Mouse (Mus musculus) gastrocnemius, postnatal 14 days (tissue): Measurements from ENCODE around the gene Olfr1253. TPM values are rescaled to one million over a fixed set of nuclear protein-coding genes. Genes with fewer than 3 reads are reported as not detected.

ENCODE experiments used
- DNase-seq: peaks from one replicate; pipeline ENCODE4 v3.0.0; 2021; ENCODE audit warnings: mixed read lengths
- intact Hi-C: fragments of 180-260 bp; cut with DNase I; formaldehyde crosslinking; loops from one replicate; pipeline ENCODE4 v1.15.1; 2025; ENCODE audit warnings: low total_unique reads
- long read RNA-seq, 2 experiments: library from polyadenylated mRNA; stranded (forward); transcript quantifications; one replicate each; pipeline ENCODE4 v2.0.0; 2021
- total RNA-seq, 2 experiments: library from RNA; stranded (reverse); gene quantifications; 2 replicates each; pipeline ENCODE4 v1.2.3; 2021

Olfr1253 gene
- total RNA-seq: not detected
- long read RNA-seq, experiment 1: 0 reads
- long read RNA-seq, experiment 2: 0 reads

- intact Hi-C loops: no loop called here
- no peak for DNase-seq
These were observed at the start of gene Olfr1253 for GRCm38 (mm10) chr2:89756990-89757389. Olfr1253 (minus strand) TSS chr2:89757090.

- intact Hi-C loops: no loop called here
- DNase-seq: no peak
These were observed 42.7 kb upstream of the Olfr1253 start for GRCm38 (mm10) chr2:89799583-89799982.

GRCm38 (mm10) chr2:89793519-89793918 is 36.6 kb upstream of the Olfr1253 start, which contains the start of gene Olfr1254:
Olfr1254 (minus strand) TSS chr2:89793619.
- intact Hi-C loops: no loop called here
- no peak for DNase-seq

GRCm38 (mm10) chr2:89724912-89725311 is 32.0 kb downstream of the Olfr1253 start, which contains the start of gene Olfr1252:
Olfr1252 (minus strand) TSS chr2:89725012.
- intact Hi-C loops: no loop called here
- DNase-seq: no peak

Other genes with a start within 250 kb of the Olfr1253 start
- not detected for gene Olfr1243, start 225.6 kb downstream of the Olfr1253 start, total RNA-seq
- gene Olfr1245, start 178.6 kb downstream of the Olfr1253 start, total RNA-seq: not detected
- gene Olfr1246, start 163.9 kb downstream of the Olfr1253 start, total RNA-seq: not detected
- gene Olfr1247, start 143.0 kb downstream of the Olfr1253 start, total RNA-seq: not detected
- not detected for gene Olfr1248, start 138.8 kb downstream of the Olfr1253 start, total RNA-seq
- not detected for gene Olfr1249, start 122.1 kb downstream of the Olfr1253 start, total RNA-seq
- not detected for gene Olfr1250, start 95.6 kb downstream of the Olfr1253 start, total RNA-seq
- not detected for gene Olfr1251, start 85.2 kb downstream of the Olfr1253 start, total RNA-seq
- not detected for gene Olfr1252, start 32.1 kb downstream of the Olfr1253 start, total RNA-seq
- not detected for gene Olfr1254, start 36.5 kb upstream of the Olfr1253 start, total RNA-seq
- not detected for gene Olfr1255, start 55.0 kb upstream of the Olfr1253 start, total RNA-seq
- not detected for gene Olfr1256, start 84.5 kb upstream of the Olfr1253 start, total RNA-seq
- gene Olfr48, start 91.1 kb upstream of the Olfr1253 start, total RNA-seq: not detected
- not detected for gene Olfr1257, start 121.3 kb upstream of the Olfr1253 start, total RNA-seq
- gene Olfr1258, start 170.2 kb upstream of the Olfr1253 start, total RNA-seq: not detected
- not detected for gene Olfr1259, start 191.6 kb upstream of the Olfr1253 start, total RNA-seq
- not detected for gene Olfr1260, start 217.2 kb upstream of the Olfr1253 start, total RNA-seq
- not detected for gene Olfr1261, start 234.1 kb upstream of the Olfr1253 start, total RNA-seq
- not detected for gene Olfr1262, start 243.1 kb upstream of the Olfr1253 start, total RNA-seq